Mouse (Mus musculus) testis, adult 2 months (tissue): Measurements from ENCODE around the gene Fam184a.

Source experiments
- CTCF ChIP-seq: fragments of 200-500 bp; IDR thresholded peaks from 2 replicates; pipeline ENCODE4 v1.5.1; 2012; ENCODE audit warnings: low read depth, mild to moderate bottlenecking, inconsistent platforms, low read length, moderate library complexity; ENCODE audit not compliant: control insufficient read depth, insufficient read depth, insufficient replicate concordance
- POLR2A ChIP-seq: fragments of 200-500 bp; IDR thresholded peaks from 2 replicates; pipeline ENCODE4 v1.6.1; 2012; ENCODE audit warnings: low read depth, mild to moderate bottlenecking, inconsistent platforms, low read length, moderate library complexity; ENCODE audit not compliant: control insufficient read depth

DNA sequence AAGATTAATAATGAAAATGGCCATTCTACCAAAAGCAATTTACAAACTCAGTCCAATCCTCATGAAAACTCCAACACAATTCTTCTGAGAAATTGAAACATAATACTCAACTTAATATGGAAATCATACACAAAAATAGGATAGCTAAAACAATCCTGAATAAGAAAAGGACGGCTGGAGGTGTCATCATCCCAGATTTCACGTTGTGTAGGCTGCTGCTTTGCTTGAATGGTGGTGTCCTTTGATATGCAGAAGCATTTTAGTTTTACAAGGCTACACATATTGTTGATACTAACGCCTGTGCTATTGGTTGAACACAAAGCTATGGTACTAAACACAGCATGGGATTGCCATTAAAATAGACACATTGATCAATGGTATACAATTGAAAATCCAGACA is 165.1 kb downstream of the Fam184a start:
- TF ChIP-seq CTCF, result no peak
- TF ChIP-seq POLR2A, result no peak
